Mouse (Mus musculus): ENCODE results near the gene Esp15.
"Not testable (repeated sequence)": the region's sequence is repeated elsewhere in the genome, so short reads cannot be mapped to it uniquely, and the experiment has no call there.

Gene Esp15

GRCm38 (mm10) chr17:39640654-39641053, at the start of gene Esp15:
Gene Esp15, plus strand, starts transcription at chr17:39640954.
- not testable (repeated sequence) for DNase-seq

- no peak for DNase-seq
These were observed 49.2 kb upstream of the Esp15 start for GRCm38 (mm10) chr17:39591550-39591949.

All from thymus, adult 18-20 months (tissue).